Mouse (Mus musculus) lung, postnatal 25 days (tissue): ENCODE results near the gene Bgn.

Source experiments
- DNase-seq: peaks from one replicate; pipeline ENCODE4 v3.0.0; 2022; ENCODE audit warnings: low spot score

The Bgn gene

DNA sequence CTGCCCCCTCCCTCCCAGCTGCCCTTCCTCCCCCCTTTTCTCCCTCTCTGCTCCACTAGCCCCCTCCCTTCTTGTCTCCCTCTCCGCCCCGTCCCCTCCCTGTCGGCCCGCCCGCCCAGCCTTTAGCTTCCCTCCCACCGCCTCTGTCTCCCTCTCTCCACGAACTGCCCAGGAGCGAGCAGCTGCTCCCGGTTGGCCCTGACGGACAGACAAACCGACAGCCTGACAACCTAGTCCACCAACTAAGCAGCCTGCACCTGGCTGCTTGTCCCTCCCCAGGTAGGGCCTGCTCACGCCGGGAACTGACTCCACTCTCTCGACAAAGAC lies at the start of gene Bgn:
TSS of gene Bgn (plus strand) at position 119 of the 327 bp plus-strand sequence.
- no peak for DNase-seq

DNA sequence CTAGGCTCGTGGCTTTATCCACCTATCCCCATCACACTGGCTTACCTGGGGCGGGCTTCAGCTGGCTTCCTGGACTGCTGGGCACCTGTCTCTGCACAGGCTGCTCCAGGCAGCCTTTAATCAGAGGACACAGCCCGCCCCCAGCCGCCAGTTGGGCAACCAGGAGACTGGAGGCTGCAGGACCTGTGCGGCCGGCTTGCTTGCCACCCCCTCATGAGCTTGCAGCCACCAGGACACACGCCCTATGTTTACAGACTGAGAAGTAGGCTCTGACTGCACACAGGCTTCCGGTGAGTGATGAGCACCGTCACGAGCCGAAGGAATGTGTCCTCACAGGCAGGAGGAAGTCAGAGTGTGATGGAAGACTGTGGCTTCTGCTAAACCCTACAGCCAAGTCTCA lies 48.1 kb upstream of the Bgn start, which contains the start of gene Trex2:
TSS of gene Trex2 (minus strand) at position 93 of the 400 bp plus-strand sequence.
- no peak for DNase-seq

DNA sequence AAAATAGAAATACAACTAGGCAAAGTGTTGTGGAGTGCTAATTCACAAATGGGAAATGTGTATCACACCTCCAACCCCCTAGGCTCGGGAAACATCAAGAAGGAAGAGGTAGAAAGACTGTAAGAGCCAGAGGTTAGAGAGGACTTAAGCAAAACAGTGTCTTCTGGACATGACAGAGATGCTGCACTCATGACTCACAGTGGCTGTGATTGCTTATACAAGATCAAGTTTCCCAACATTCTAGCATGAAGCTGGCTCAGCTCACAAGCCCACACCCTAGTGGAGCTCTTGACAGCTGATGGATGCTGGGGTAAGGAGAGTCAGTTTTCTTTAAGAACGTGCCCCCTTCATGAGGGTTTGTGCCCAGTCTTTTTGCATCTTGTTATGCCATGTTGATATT lies 42.0 kb upstream of the Bgn start:
- no peak for DNase-seq

DNA sequence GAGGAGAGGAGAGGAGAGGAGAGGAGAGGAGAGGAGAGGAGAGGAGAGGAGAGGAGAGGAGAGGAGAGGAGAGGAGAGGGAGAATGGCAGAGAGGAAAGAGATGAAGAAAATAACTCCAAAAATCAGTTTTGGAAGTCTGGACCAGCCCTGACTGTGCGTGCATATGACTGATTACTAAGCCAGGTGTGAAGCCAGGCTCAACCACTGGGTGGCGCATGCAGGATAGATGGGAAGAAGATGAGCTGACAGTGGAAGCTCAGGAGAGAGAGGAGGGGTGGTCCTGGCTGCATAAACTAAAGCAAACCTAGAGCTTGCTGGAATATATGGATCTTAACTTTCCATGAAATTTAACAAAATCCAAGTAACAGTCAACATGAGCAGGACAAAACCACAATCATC lies 31.5 kb upstream of the Bgn start:
- peak; percentile 51 for DNase-seq

DNA sequence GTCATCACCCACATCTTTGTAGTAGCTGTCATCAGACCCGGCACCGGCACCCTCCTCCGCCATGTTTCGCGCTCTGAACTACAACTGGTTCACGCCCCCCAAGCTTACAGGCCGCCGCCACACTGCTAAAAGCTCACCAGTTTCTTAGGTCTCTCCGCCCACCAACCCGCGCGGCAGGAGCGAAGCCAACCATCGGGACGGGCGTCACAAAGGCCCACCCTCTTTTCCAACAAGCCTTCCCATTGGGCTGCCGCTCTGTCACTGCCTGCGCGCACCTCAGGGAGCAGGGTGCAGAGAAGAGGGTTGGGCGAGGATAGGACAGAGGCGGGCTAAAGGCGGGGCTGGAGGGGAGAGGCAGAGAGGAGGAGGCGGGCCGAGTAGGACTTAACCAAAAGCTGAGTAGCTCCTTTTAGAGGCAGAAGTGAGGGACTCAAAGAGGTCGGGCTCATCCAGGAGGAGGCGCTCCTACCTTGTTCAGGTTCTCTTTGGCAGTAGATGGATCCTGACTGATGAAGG lies 24.5 kb upstream of the Bgn start, which contains the start of gene Haus7:
TSS of gene Haus7 (minus strand) at position 168 of the 516 bp plus-strand sequence.
- DNase-seq: peak; percentile 95

DNA sequence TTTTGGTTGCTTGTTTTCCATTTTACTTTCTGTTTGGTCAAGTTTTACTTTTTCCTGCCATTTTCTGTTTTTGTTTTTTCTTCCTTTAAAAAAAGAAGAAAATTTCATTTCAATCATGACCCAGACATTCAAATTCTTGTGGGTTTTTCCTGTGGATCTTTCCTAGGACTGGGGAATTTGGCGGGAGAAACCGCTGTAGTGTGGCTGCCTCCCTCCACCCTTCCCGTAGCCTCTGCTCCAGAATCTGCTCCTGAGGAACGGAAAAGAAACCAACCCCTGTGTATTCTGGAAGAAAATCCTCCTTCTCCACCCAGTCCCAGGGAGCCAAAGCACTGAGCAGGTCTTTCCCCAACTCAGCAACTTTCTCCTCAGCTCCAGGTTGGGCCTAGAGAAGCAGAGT lies 22.6 kb upstream of the Bgn start:
- DNase-seq: no peak

DNA sequence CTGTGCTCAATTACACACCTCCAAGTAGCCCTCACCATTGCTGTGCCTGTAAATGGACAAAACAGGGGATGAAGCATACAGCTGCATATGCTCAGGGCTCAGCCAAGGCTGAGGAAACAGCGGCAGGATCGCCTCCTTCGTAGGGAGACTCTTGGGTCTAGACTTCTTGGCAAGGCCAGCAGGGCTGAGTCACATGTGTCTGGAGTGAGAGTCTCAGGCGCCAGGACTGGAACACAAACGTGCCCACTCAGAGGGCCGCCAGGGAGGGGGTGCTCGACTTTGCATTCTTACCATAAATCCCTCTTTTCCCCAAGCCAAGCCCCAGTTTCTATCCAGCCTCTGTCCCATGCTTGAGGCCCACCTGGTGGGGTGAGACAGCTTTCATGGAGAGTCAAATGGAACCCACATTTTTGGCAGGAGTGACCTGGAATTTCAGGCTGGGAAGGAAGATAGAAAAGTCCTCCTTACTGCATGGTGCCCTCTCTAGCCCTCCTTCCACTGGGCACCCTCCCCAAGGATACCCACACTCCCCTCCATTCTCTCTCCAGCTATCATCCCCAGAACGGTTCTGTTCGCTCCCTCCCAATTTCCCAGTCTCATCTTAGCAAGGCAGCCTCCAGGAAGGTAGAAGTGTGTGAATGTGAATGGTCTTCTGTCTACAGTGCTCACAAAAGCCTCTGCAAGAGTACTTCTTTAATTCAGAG lies 17.8 kb upstream of the Bgn start:
- peak; percentile 60 for DNase-seq

DNA sequence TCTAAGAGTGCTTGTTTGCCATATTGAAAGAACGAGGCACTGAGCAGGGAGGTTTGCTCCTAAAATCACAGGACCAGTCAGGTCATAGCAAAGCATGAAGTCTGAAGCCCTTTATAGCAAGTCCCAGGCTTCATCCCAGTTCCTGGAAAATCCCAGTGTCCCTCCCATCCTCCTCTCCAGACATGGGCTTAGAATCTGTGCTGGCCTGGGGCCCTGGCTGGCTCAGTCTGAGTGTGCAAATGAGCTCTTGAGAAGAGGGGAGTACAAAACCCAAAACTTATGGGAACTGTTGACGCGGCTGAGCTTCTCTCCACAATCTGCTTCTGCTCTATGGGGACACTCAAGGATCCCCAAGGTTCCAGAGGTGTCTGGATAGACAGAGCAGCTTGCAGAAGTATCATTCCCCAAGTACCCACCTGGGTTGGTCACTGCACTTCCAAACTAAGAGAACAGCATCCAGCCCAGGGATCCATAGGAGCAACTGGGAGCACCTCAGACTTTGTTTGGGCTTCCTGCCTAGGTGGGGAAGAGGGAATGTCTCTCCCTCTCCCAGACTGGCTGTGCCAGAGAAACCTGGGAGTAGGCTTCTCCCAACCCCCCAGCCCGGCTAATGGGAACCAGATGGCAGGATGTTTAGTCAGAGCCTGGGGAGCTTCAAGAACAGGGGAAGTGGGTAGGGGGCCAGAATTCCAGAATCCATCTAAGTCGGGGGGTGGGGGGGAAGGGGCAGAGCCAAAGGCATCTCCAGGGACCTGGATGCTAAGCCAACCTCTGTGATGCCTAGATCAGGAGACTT lies 15.8 kb upstream of the Bgn start:
- DNase-seq: no peak

DNA sequence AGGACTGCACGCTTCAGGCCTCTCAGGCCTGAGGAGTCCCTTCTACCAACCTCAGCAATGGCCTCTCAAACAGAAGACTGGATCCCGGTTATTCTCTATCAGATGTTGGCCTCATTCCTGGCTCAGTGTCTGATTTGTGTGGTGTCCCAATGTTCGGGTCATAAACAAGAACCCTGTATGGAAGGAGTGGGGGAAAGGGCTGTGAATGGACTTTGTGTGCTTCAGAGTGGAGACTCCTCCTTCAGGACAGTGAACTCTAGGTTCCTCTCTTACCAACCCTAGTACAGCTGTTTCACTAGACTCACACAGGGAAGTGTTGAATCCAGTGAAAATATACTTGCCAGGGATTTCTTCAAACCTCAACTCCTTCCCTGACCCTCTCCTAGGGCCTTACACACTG lies 15.1 kb upstream of the Bgn start:
- DNase-seq: no peak

DNA sequence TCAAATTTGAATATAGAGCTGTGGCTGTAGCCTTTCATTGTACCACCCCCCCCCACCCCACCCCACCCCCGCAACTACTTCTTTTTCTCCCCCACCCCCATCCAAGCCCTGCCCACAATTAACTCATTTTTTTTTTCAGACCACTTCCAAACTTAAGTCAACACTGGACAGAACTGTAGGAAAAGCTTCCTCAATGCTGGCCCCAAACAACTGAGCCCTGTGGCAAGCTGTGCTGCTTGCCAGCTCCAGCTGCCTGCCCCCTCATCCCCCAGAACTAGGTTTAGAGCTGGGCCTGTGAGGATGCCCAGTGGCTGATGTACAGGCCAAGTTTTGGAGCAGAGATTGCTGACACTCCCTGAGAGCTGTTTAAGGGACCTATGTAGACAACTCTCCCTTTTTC lies 14.7 kb upstream of the Bgn start:
- no peak for DNase-seq

DNA sequence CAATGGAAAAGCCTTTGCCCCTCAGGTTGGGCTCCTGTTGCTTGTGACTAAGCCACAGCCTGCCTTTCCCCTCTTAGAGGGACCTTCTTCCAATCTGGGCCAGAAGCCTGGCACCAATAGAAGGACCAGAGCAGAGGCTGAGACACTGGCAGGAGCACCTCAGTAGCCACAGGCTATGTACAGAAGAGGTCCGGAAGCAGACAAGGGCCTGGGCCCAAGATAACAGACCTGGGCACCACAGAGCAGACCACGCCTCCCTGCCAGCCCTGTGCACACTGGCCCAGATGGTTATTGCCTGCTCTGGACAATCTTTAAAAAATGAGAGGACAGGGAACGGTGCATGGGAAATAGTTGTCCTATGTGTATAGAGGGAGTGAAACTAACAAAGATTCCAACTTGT lies 11.6 kb upstream of the Bgn start:
- no peak for DNase-seq

DNA sequence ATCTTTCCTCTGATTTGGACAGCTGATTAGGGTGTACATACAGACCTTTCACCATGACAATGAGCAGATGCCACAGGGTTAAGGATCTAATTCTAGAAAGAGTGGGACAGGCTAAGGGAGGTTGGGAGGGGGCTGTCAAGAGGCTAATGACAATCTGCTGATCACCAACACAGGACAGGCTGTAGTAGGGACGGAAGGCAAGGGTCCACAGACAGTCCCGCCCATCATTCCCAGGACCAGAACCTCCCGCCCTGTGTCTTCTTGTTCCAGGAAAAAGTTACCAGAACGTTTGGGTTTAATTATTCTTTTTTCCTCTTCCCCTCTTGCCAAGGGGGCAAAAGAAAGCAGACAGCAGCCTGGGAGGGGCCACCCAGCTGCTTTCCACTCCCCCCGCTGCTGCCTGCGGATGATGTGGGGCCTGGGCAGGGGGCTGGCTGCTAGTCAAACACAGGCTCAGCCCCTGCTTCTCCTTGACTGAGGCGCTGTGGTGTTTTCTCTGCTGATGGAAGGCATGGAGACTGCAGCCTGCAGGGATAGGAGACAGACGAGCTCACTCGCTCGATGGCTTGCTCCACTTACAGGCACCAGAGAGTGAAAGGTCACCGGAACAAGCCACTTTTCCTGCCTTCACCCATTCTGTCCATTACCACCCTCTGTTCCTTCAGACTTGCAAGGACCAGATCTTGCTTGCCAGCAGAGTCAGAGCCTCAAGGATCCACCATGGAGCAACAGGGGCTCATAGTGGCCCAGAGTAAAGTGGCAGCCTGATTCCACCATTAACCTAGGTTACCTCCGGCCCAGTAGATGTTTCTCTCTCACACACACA lies 8.8 kb upstream of the Bgn start:
- no peak for DNase-seq

DNA sequence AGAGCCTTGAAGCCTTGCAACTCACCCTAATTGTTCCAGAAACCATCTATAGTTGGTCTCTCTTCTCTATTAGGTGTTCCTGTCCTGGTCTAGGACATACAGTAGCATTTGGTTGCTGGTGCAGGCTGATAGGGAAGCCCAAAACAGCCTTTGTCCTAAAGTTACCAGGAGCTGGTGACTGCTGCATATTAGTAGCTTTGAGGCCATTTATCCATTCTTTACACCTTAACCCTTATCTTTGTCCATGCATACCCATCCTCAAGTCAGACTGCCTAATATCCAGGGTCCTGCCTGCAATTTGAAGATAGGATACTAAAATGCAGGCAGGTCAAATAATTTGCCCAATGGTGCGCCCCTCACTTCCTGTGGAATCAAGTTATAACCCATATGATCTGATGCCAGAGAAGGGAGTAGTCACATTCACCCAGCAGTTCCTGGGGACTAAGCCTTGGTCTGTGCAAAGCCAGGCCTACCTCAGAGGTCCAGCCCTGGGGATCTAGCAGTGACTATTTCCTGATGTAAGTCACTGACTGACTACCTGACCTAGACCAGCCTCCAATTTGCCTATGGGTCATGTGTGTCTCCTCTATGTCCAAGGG lies 7.6 kb upstream of the Bgn start:
- DNase-seq: no peak

DNA sequence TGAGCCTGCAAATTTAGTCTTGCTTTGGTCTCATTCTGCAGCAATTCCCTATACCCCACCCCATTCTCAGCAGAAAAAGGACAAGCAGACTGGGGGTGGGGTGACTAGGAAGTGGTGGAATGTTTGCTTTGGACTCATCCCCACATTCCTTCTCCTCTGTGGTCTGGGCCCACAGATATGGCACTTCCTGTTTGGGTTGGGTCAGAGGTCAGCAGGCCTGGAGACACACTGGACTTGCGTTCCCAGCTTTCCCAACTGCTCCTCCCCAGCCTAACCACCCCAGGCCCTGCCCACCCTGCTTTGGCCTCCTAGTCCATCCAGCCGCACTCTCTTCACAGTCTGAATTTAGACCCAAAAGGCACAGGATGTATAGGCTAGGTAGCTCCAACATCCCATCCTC lies 6.8 kb upstream of the Bgn start:
- peak; percentile 72 for DNase-seq

DNA sequence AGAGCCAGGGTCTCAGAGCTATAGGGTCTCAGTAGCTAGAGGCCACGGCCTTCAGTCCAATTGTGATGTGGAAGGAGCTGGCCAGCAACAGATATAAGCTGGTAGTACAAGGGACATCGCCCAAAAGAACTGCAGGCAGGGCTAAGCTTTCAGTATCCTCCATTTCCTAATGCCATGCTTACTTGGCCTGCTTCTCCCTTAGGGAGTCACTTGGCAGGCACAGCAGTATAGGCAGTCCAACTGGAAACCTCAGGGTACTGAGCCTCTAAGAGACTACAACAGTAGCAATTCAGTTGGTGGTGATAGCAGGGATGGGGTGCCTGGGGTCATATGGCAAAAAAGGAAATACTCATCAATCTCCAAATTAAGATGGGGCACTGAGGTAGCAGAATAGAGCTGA lies 5.9 kb upstream of the Bgn start:
- DNase-seq: no peak

DNA sequence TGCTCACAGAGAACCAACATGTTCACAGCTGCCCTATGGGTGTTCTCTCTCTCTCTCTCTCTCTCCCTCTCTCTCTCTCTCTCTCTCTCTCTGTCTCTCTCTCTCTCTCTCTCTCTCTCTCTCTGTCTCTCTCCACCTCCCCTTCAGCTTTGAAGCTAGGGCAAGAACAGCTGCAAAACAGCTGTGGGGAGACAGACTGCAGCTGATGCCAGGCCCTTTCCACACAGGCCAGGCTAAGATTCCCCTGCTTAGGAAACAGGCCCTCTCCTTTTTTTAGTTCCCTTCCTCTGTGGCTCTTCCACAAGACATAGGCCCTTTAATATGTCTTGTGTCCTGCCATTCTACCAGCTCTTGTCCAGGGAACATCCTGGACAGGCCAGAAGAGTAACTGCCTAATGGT lies 3.7 kb upstream of the Bgn start:
- no peak for DNase-seq

DNA sequence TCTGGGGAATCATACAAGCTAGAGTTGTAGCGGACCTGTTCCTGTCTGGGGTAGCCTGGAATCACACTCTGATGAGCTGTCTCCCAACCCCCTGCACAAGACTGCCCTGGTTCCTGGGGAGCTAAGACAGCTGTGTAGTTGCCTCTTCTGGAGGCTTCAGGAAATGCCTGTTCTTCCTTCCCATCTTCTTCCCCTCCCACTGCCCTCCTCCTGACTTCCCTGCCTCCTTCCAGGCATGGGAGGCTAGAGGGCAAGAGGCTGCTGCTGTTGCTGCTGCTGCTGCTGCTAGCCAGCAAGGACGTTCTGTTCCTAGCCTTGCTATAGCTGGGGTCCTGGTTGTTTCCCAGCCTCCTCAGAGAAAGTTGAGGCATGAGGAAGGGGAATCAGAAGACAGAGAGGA lies 3.1 kb upstream of the Bgn start:
- DNase-seq: peak; percentile 43

DNA sequence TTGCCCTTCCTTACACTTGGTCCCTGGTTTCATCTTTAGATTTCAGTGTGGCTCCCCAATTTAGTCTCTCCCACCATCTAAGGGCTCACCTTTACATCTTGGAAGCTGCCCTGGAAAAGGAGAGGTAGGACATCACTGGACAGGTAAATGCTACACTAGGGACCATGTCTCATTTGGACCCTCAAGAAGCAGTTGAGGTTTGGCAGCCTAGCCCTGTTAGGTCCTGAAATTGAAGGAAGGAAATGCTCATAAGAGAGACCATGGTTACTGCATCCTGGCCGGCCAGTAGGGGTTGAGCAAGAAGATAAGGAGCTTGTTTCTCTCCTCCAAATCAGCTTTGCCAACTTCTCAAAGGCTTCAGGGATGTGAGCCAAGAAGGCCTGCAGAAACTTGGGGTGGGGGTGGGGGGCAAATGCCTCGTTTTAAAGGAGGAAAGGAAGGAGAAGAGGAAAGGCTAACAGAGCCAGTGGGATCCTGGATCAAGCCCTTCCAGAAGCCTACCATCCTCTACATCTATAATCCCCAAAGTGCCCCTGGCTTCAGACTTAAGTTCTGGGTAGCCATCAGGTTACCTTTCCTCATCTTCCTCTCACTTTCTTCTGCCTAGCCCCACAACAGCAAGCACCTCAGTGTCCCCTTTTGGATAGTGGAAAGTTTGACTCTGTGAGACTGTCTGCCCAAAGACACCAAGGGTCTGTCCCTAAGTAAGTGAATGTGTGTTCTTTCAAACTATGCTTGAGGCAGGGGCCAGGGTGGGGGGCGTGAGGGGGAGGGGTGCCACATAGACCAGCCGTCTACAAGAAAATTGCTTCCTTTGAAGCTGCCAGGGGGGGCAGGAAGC lies 539 bp upstream of the Bgn start:
- no peak for DNase-seq

DNA sequence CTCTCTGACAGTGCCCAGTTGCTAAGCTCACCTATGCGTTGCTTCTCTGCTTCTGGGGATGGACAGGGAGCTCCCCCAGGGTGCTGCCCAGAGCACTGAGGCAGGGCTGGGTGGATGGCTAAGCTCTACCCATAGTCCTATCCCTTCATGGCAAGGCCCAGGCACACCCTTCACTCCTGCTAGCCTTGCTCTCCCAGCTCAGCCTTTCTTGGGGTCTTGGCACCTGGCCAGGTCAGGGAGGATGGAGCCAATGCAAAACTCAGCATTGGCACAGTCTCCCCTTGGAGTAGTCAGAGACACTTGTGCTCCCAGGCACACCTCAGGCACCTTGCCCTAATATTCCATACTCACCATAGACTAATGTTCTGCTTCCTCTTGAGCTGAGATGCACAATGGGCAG lies 674 bp downstream of the Bgn start:
- no peak for DNase-seq

DNA sequence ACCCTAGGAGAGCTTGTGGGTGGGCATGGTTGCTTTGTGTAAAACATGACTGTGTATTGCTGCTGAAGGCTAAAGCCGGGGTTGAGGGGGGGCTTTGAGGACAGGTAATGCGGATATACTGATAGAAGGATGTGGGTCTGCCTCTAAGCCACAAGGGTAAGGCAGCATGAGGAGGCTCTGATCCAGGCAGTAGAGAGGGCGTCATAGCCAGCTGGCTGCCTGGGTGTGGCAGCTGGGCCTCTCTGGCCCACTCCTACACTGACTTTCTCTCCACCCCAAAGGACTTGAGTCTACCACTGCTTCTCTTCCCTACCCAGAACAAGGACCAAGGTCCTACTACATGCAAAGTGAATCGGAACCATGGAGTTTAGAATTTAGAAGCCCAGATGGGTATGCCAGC lies 1.5 kb downstream of the Bgn start:
- DNase-seq: no peak

DNA sequence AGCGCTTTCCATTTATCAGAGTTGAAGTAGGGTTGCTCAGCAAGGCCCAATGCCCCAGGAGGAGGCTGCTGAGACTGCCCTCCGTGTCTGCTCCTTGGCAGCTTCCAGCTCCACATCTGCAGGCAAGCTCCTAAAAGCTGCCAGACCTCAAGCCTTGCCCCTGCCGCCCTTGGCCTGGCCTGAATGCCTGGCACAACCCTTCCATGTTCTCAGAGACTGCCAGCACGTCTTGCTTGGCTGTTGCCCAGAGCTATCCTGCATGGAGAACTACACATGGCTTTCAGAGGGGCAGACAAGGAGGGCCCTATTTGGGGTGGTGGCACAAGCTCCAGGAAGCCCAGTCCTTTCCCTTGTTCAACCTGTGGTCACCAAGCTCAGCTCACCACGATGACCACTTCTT lies 3.5 kb downstream of the Bgn start:
- no peak for DNase-seq
